Mouse (Mus musculus): ENCODE results near the gene Mael. TPM values are rescaled to one million over a fixed set of nuclear protein-coding genes. Genes with fewer than 3 reads are reported as not detected.

Gene Mael
- not detected in 2 replicates for polyA plus RNA-seq (2015; fragmentation: Nextera tagmentation; extraction: Ambion mirVana)

DNA sequence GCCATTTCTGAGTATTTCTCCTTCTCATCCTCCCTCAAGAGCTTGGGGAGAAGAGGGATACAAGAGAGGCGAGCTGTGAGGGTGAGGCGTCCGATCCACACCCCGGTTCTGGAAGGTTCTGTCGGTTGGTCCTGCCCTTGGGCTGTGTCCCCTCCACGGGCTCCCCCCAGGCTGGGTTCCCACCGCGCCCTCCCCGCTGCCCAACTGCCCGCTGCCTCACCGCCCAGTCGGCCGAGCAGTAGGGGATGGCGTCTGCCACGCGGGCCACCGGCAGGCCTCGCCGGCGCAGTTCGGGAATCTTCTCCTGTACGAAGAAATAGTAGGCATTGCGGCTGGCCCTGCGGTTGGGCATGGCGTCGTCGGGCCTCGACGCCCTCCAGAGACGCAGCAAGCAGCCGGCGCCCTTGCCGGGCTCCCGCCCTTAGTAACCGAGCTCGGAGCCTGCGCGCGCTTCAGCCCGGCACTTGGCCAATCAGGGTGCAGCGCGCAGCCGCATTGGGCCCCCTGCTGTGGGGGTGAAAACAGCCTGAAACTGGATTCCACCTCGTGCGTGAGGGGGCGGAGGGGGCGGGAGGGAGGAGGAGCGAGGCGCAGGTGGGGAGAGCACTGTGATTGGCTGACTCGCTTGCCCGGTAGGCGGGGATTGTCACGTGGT, at the start of gene Mael:
Gene Mael, minus strand, starts transcription at position 433 of the 655 bp plus-strand sequence.
- H3K4me3 ChIP-seq (replicated peaks) = no peak within 1 kb of the TSS
- no peak for DNase-seq
- ATAC-seq (ENCODE audit: low read depth) = no peak
- 74% methylated on average over 53 of the region's 53 CpGs for WGBS (ENCODE audit: insufficient replicate concordance)
- H3K36me3 ChIP-seq = no peaks in the 10 kb centered on the region
- no peaks in the 10 kb centered on the region for H3K4me1 ChIP-seq (replicated peaks)
- no peak within 1 kb of the TSS for H3K4me2 ChIP-seq
- no peaks in the 10 kb centered on the region for H3K27me3 ChIP-seq
- no peaks in the 10 kb centered on the region for H3K9me3 ChIP-seq (replicated peaks)
- H3K9ac ChIP-seq = no peak within 1 kb of the TSS
- no peak within 1 kb of the TSS for H3K27ac ChIP-seq

GRCm38 (mm10) chr1:166286231-166286630, 47.7 kb upstream of the Mael start:
- Histone ChIP-seq H3K4me3 (replicated peaks) (no peak overlapping the region), H3K27ac (no peak overlapping the region), H3K9ac (no peak overlapping the region), H3K4me1 (replicated peaks) (no peaks in the 10 kb centered on the region), H3K36me3 (no peaks in the 10 kb centered on the region), H3K4me2 (no peak overlapping the region), H3K9me3 (replicated peaks) (no peaks in the 10 kb centered on the region), H3K27me3 (peaks cover 13% of the 10 kb centered on the region)
- DNase-seq (no peak), ATAC-seq (ENCODE audit: low read depth) (no peak)
- 76% methylated on average over 9 of the region's 9 CpGs for WGBS (ENCODE audit: insufficient replicate concordance)

- no peak for ATAC-seq (ENCODE audit: low read depth)
- no peaks in the 10 kb centered on the region for H3K4me1 ChIP-seq (replicated peaks)
- no peak overlapping the region for H3K9ac ChIP-seq
- WGBS (ENCODE audit: insufficient replicate concordance) = 42% methylated on average over 8 of the region's 8 CpGs
- H3K9me3 ChIP-seq (replicated peaks) = no peaks in the 10 kb centered on the region
- no peak overlapping the region for H3K4me3 ChIP-seq (replicated peaks)
- no peaks in the 10 kb centered on the region for H3K36me3 ChIP-seq
- H3K27ac ChIP-seq = no peak overlapping the region
- no peak for DNase-seq
- no peak overlapping the region for H3K4me2 ChIP-seq
- H3K27me3 ChIP-seq = peaks cover 13% of the 10 kb centered on the region
Observed at GRCm38 (mm10) chr1:166284390-166284789, 45.8 kb upstream of the Mael start.

- ATAC-seq (ENCODE audit: low read depth) = no peak
- Histone ChIP-seq H3K4me2 (no peak overlapping the region), H3K27me3 (peaks cover 13% of the 10 kb centered on the region), H3K4me1 (replicated peaks) (no peaks in the 10 kb centered on the region), H3K9ac (no peak overlapping the region), H3K36me3 (no peaks in the 10 kb centered on the region), H3K27ac (no peak overlapping the region), H3K4me3 (replicated peaks) (no peak overlapping the region), H3K9me3 (replicated peaks) (no peaks in the 10 kb centered on the region)
- WGBS (ENCODE audit: insufficient replicate concordance) = 76% methylated on average over 6 of the region's 6 CpGs
- DNase-seq = no peak
Observed at GRCm38 (mm10) chr1:166283451-166283850, 44.9 kb upstream of the Mael start.

- Histone ChIP-seq H3K9ac (no peak overlapping the region), H3K27ac (no peak overlapping the region), H3K27me3 (peaks cover 13% of the 10 kb centered on the region), H3K4me3 (replicated peaks) (no peak overlapping the region), H3K36me3 (no peaks in the 10 kb centered on the region), H3K4me1 (replicated peaks) (no peaks in the 10 kb centered on the region), H3K9me3 (replicated peaks) (no peaks in the 10 kb centered on the region), H3K4me2 (peak overlapping the region; percentile 19; the same call in 1 of the 2 replicates)
- ATAC-seq (ENCODE audit: low read depth) (no peak), DNase-seq (no peak)
- 14% methylated on average over 22 of the region's 22 CpGs for WGBS (ENCODE audit: insufficient replicate concordance)
Observed at GRCm38 (mm10) chr1:166282597-166283210, 44.2 kb upstream of the Mael start.

- Histone ChIP-seq H3K27ac (no peak overlapping the region), H3K9ac (no peak overlapping the region), H3K4me1 (replicated peaks) (no peaks in the 10 kb centered on the region), H3K4me2 (no peak overlapping the region), H3K9me3 (replicated peaks) (no peaks in the 10 kb centered on the region), H3K4me3 (replicated peaks) (no peak overlapping the region), H3K27me3 (peaks cover 13% of the 10 kb centered on the region), H3K36me3 (no peaks in the 10 kb centered on the region)
- DNase-seq (no peak), ATAC-seq (ENCODE audit: low read depth) (no peak)
- 50% methylated on average over 3 of the region's 3 CpGs for WGBS (ENCODE audit: insufficient replicate concordance)
Observed at GRCm38 (mm10) chr1:166281836-166282235, 43.3 kb upstream of the Mael start.

DNA sequence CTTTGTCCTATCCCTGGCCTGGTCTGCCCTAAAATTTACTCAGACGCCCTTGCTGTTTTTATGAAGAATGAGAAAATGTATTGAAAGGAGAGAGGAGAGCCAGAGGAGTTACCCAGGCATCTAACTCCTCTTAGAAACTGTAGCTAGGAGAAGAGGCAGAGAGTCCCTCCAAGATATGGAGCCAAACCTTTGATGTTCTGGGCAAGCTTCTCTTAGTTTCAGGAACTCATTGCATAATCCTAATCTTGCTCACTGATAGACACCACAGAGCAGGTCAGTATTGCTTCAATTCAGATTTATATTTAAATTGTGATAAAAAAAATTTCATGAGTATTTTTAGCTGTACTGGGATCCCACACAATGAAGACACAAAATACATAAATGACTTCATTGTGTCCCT, 42.7 kb upstream of the Mael start:
- Histone ChIP-seq H3K27me3 (peaks cover 13% of the 10 kb centered on the region), H3K4me1 (replicated peaks) (no peaks in the 10 kb centered on the region), H3K9me3 (replicated peaks) (no peaks in the 10 kb centered on the region), H3K36me3 (no peaks in the 10 kb centered on the region), H3K27ac (no peak overlapping the region), H3K4me2 (no peak overlapping the region), H3K4me3 (replicated peaks) (no peak overlapping the region), H3K9ac (no peak overlapping the region)
- ATAC-seq (ENCODE audit: low read depth) (no peak), DNase-seq (no peak)
- 48% methylated on average over 1 of the region's 1 CpGs for WGBS (ENCODE audit: insufficient replicate concordance)

DNA sequence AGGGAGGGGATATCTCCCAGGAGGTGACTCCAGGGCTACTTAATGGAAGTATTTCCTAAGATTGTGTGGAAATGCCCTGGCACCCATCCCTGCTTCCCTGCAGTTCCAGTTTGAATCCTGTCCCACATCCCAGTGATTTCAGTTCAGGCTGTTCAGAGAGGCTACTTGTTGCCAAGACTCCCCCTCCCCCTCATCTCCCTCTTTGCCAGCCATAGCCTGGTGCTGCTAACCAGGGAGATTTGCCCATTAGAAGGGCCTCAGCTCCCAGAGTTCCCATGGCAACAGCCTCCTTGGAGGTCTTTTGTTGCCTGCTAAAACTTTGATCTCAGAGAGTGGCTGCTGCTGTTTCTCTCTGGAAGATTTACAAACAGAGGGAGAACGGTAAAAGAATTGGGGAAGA, 42.0 kb upstream of the Mael start:
- H3K4me1 ChIP-seq (replicated peaks) = no peaks in the 10 kb centered on the region
- 18% methylated on average over 1 of the region's 1 CpGs for WGBS (ENCODE audit: insufficient replicate concordance)
- no peak overlapping the region for H3K9ac ChIP-seq
- H3K4me2 ChIP-seq = no peak overlapping the region
- no peaks in the 10 kb centered on the region for H3K36me3 ChIP-seq
- no peak for DNase-seq
- no peak overlapping the region for H3K27ac ChIP-seq
- H3K27me3 ChIP-seq = peaks cover 13% of the 10 kb centered on the region
- no peaks in the 10 kb centered on the region for H3K9me3 ChIP-seq (replicated peaks)
- no peak for ATAC-seq (ENCODE audit: low read depth)
- H3K4me3 ChIP-seq (replicated peaks) = no peak overlapping the region

GRCm38 (mm10) chr1:166279580-166280206, 41.1 kb upstream of the Mael start:
- 36% methylated on average over 9 of the region's 9 CpGs for WGBS (ENCODE audit: insufficient replicate concordance)
- no peak for ATAC-seq (ENCODE audit: low read depth)
- H3K9me3 ChIP-seq (replicated peaks) = no peaks in the 10 kb centered on the region
- H3K9ac ChIP-seq = no peak overlapping the region
- no peaks in the 10 kb centered on the region for H3K4me1 ChIP-seq (replicated peaks)
- no peak overlapping the region for H3K4me3 ChIP-seq (replicated peaks)
- no peak overlapping the region for H3K4me2 ChIP-seq
- peaks cover 13% of the 10 kb centered on the region for H3K27me3 ChIP-seq
- no peaks in the 10 kb centered on the region for H3K36me3 ChIP-seq
- DNase-seq = no peak
- H3K27ac ChIP-seq = no peak overlapping the region

- peaks cover 13% of the 10 kb centered on the region for H3K27me3 ChIP-seq
- 52% methylated on average over 2 of the region's 2 CpGs for WGBS (ENCODE audit: insufficient replicate concordance)
- no peaks in the 10 kb centered on the region for H3K9me3 ChIP-seq (replicated peaks)
- no peak overlapping the region for H3K9ac ChIP-seq
- DNase-seq (no peak), ATAC-seq (ENCODE audit: low read depth) (no peak)
- H3K27ac ChIP-seq = no peak overlapping the region
- no peaks in the 10 kb centered on the region for H3K36me3 ChIP-seq
- no peak overlapping the region for H3K4me2 ChIP-seq
- no peaks in the 10 kb centered on the region for H3K4me1 ChIP-seq (replicated peaks)
- H3K4me3 ChIP-seq (replicated peaks) = no peak overlapping the region
Observed at GRCm38 (mm10) chr1:166278786-166279185, 40.2 kb upstream of the Mael start.

DNA sequence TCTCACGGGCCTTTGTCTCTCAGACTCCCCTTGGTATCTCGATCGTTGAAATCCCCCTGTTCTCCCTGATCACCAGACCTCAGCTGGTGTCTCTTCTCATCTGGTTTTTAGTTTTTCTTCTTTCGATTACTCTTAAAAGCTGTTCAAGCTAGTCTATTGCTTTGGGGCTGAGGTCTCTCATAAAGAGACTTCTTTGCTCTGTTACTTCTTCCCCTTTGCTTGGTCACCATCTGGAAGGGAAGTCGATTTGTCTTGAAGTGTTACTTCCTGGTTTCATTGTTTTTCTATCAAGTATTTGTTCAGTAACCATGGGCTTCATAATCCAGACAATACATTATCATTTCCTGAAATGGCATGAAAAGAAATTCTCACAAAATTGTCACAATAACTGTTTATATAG, 29.7 kb upstream of the Mael start:
- no peak for ATAC-seq (ENCODE audit: low read depth)
- H3K9me3 ChIP-seq (replicated peaks) = no peaks in the 10 kb centered on the region
- no peak overlapping the region for H3K4me3 ChIP-seq (replicated peaks)
- 61% methylated on average over 5 of the region's 5 CpGs for WGBS (ENCODE audit: insufficient replicate concordance)
- H3K27ac ChIP-seq = no peak overlapping the region
- H3K36me3 ChIP-seq = no peaks in the 10 kb centered on the region
- H3K27me3 ChIP-seq = no peaks in the 10 kb centered on the region
- H3K4me1 ChIP-seq (replicated peaks) = no peaks in the 10 kb centered on the region
- H3K4me2 ChIP-seq = no peak overlapping the region
- no peak for DNase-seq
- H3K9ac ChIP-seq = no peak overlapping the region

DNA sequence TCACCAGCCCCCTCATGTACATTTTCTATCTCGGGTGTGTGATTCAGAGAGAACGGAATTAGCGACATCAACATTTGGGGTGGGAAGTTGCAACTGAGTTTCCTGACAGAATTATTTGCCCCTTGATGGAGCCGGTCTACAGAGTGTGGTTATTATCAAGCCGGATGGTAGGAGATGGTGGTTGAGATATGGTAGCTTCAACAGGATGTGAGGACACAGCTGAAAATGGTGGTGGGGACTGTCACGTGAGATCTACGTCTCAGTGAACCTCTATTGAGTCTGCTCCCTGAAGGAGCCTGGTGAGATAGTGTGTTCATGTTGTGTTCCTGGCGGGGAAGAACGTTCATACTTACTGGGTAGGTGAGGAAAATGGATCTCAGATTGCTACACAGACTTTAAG, 28.4 kb upstream of the Mael start:
- DNase-seq = no peak

More for the DNA sequence above, 28.4 kb upstream of the Mael start:
- ATAC-seq (ENCODE audit: low read depth) = no peak
- Histone ChIP-seq H3K9ac (no peak overlapping the region), H3K4me2 (no peak overlapping the region), H3K36me3 (no peaks in the 10 kb centered on the region), H3K9me3 (replicated peaks) (no peaks in the 10 kb centered on the region), H3K4me1 (replicated peaks) (no peaks in the 10 kb centered on the region), H3K27ac (no peak overlapping the region), H3K4me3 (replicated peaks) (no peak overlapping the region), H3K27me3 (no peaks in the 10 kb centered on the region)
- WGBS (ENCODE audit: insufficient replicate concordance) = 43% methylated on average over 9 of the region's 9 CpGs
